Mouse (Mus musculus) G1E (cell line): ENCODE results near the gene Nr3c2.

Source experiments
- CTCF ChIP-seq: IDR thresholded peaks from 2 replicates; pipeline ENCODE4 v1.5.1; 2012; ENCODE audit warnings: low read depth, low read length, inconsistent platforms, mixed read lengths
- GATA1 ChIP-seq: IDR thresholded peaks from 2 replicates; pipeline ENCODE4 v1.6.1; 2012; ENCODE audit warnings: borderline replicate concordance, low read length, inconsistent platforms, mixed read lengths
- GATA2 ChIP-seq: IDR thresholded peaks from 2 replicates; pipeline ENCODE4 v1.6.1; 2012; ENCODE audit warnings: low read depth, low read length, inconsistent platforms, borderline replicate concordance
- POLR2AphosphoS5 ChIP-seq: IDR thresholded peaks from 2 replicates; pipeline ENCODE4 v1.6.1; 2012; ENCODE audit warnings: low read depth, low read length, inconsistent platforms; ENCODE audit not compliant: insufficient replicate concordance

DNA sequence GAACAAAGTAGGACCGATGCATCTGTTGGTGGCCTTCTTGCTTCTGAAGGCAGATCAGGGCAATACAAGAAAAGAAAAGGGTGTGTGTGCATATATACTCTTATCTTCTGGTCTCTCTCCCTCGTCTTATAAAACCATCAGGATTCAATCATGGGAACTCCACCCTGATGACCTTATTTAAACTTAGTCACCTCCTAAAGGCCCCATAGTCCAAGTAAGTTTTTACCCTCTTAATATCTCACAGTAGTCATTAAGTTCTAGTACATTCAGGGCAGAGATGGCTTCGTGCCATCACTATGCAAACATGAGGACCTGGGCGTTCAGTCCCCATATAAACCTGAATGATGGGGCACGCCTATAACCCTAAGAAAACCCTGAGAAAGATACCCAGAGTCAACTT is 29.6 kb downstream of the Nr3c2 start:
- TF ChIP-seq CTCF (no peak), GATA1 (no peak), POLR2AphosphoS5 (no peak), GATA2 (no peak)
